Mouse (Mus musculus) kidney, adult 2 months (tissue): ENCODE measurements at regions not wholly inside any gene's neighbourhood (a gene's known extent, or its start where the extent isn't known, plus 50 kb on each side); places are given as distances from the start of the nearest gene placed in this dataset.

Source experiments
- CTCF ChIP-seq: fragments of 200-500 bp; conservative IDR thresholded peaks from 2 replicates; pipeline ENCODE4 v1.5.1; 2011; ENCODE audit warnings: low read depth, mild to moderate bottlenecking, control low read depth, low read length, moderate library complexity, mixed read lengths; ENCODE audit not compliant: insufficient read depth, insufficient read length
- POLR2A ChIP-seq: fragments of 200-500 bp; IDR thresholded peaks from one replicate; pipeline ENCODE4 v1.6.1; 2011; ENCODE audit warnings: low read depth, low read length, control low read depth

DNA sequence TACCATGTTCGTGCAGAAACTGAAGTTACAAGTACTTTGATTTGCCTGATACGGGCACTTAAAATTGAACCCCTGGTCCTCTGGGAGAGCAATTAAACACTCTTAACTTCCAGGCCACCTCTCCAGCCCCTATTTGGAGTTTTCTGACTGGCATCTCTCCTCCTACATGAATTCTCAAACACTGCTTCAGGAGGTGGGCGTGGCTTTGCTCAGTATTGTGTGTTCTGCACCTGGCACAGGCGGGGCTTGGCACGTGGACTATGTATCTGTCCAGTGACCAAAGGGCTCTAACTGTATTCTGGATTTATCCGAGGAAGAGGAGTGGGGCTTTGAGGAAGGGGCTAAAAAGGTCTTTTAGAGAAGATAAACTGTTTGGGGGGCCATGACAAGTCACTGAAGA is 81.5 kb upstream of the Ppm1b start:
- TF ChIP-seq CTCF (no peak), POLR2A (no peak)
